Mouse (Mus musculus): ENCODE data around the gene C1qtnf9. TPM values are rescaled to one million over a fixed set of nuclear protein-coding genes. Genes with fewer than 3 reads are reported as not detected.

C1qtnf9 gene
- polyA plus RNA-seq, 1 experiment, result 16.8 TPM

GRCm38 (mm10) chr14:60761801-60762200 is 6.1 kb upstream of the C1qtnf9 start:
- Histone ChIP-seq H3K27ac (replicated peaks; ENCODE audit: low read depth, low read length) (peak overlapping the region; percentile 88; the same call in 1 of the 2 replicates), H3K4me3 (ENCODE audit: insufficient read depth, low read depth, low read length) (no peak overlapping the region), H3K4me1 (ENCODE audit: control insufficient read depth, insufficient read depth, insufficient read length, low read length) (peaks cover 33% of the 10 kb centered on the region)

DNA sequence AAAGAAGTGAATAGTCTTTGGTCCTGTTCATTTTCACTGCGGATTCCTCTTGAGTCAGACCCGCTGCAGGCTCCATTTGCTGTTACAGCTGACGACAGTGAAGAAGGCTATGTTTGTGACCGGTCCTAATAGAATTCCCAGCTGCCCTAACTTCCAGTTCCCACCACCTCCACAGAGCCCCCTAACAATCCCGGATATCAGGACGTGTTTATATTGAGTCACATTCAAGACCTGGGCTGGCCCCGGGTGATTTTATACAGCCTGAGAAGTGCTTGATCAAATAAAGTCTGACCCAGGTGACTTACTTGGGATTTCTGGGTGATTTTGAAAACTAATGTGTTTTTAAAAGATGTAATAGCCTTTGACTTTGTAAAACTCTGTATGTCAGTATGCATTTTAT is 5.2 kb upstream of the C1qtnf9 start:
- peak overlapping the region; percentile 88 for H3K27ac ChIP-seq (replicated peaks; ENCODE audit: low read depth, low read length)
- H3K4me3 ChIP-seq (ENCODE audit: insufficient read depth, low read depth, low read length), result no peak overlapping the region
- H3K4me1 ChIP-seq (ENCODE audit: control insufficient read depth, insufficient read depth, insufficient read length, low read length), result peaks cover 33% of the 10 kb centered on the region

DNA sequence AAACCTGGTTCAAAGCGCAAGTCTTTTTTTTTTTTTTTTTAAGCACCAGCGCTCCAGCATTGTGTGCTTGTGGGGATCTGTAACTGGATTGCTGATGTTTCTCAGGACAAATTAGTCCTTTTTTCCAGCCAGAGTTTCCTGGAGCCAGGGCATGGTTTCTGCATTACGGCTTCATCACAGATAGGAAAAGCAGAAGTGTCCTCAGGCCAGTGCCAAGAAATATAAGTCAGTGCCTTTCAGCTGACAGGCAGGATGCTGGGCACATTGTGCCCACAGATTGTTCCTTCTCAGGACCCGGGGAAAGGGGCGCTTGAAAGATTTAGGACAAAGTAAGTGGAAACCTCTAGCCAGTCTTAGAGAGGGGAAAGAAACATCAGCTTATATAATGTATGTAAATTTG is 4.2 kb upstream of the C1qtnf9 start:
- Histone ChIP-seq H3K4me3 (ENCODE audit: insufficient read depth, low read depth, low read length) (no peak overlapping the region), H3K27ac (replicated peaks; ENCODE audit: low read depth, low read length) (peak overlapping the region; percentile 98)

DNA sequence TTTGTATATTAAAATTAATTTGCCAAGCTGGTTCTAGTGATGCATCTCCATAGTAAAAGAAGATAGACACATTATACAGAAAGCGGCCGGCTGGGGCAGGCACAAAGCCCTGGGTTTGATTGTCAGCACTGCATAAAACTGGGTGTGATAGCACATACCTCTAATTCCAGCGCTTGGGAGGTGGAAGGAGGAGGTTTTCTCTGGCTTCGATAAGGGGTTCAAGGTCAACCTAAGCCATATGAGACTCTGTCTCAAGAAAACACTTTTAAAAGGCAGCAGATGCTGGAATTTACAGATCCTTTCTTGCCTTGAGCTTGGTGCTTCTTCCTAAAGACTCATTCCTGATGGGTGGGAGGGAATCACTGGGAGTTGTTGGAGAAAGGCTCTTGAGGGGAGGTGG is 3.4 kb upstream of the C1qtnf9 start:
- no peak overlapping the region for H3K4me3 ChIP-seq (ENCODE audit: insufficient read depth, low read depth, low read length)
- H3K4me1 ChIP-seq (ENCODE audit: control insufficient read depth, insufficient read depth, insufficient read length, low read length), result peaks cover 33% of the 10 kb centered on the region
- H3K27ac ChIP-seq (replicated peaks; ENCODE audit: low read depth, low read length), result peak overlapping the region; percentile 98

More for the DNA sequence above, 4.2 kb upstream of the C1qtnf9 start:
- peaks cover 33% of the 10 kb centered on the region for H3K4me1 ChIP-seq (ENCODE audit: control insufficient read depth, insufficient read depth, insufficient read length, low read length)

DNA sequence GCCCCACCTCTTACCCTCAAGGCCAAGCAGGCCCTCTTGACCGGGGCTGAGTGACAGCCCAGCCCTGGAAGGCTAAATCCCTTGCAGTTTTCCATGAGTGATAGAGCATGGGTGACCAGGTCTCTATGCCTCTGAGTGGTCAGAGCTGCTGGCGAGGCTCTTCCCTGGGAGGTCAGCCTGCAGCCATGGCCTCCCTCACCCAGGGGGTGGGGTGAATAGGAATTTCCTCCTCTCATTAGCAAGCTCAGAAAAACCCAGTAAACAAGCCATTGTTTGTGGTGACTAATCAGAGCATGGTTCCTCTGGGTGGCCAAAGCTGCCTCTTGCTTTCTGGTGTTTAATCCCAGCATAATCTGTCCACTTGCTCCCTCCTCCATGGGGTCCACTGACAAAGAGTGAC is 2.9 kb upstream of the C1qtnf9 start:
- Histone ChIP-seq H3K4me1 (ENCODE audit: control insufficient read depth, insufficient read depth, insufficient read length, low read length) (peaks cover 33% of the 10 kb centered on the region), H3K27ac (replicated peaks; ENCODE audit: low read depth, low read length) (peak overlapping the region; percentile 98), H3K4me3 (ENCODE audit: insufficient read depth, low read depth, low read length) (no peak overlapping the region; the same call in 1 of the 2 replicates)

DNA sequence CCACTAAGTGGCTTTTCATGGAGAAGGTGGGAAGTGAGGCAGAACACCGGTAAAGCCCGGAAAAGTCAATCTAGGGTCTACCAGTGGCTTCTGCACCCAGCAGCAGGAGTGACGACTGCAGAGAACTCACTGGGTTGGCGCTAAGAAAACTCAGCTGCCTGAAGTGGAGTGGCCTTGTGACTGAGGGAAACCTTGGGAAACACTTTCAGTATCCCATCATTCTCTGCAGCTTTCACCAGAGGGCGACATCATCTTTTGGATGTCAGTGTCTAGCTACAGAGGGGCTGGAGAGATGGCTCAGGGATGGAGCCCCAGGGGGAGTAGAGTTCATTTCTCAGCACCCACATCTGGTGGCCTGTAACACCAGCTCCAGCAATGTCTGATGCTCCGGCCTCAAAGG is 1.4 kb downstream of the C1qtnf9 start:
- H3K27ac ChIP-seq (replicated peaks; ENCODE audit: low read depth, low read length), result peak overlapping the region; percentile 95
- H3K4me3 ChIP-seq (ENCODE audit: insufficient read depth, low read depth, low read length), result peak overlapping the region; percentile 83

DNA sequence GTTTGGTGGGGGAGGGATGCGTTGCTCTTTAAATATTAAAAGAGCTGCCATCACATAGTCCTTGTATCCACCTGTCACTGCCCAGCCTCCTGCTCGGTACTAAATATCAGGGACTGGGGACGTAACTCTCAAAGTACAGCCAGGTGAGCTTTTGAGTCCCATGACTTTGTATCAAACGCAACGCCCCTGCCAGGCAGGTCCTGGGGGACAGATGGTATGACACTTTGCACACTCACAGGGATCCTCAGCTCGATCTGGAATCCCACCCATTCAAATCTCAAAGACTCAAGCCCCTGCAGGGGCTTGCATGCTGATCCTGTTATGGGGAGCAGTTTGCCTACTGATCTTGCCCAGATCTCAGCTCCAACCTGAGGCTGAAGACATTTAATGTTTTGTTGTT is 2.7 kb downstream of the C1qtnf9 start:
- peak overlapping the region; percentile 83 for H3K4me3 ChIP-seq (ENCODE audit: insufficient read depth, low read depth, low read length)
- H3K4me1 ChIP-seq (ENCODE audit: control insufficient read depth, insufficient read depth, insufficient read length, low read length), result peaks cover 12% of the 10 kb centered on the region
- no peak overlapping the region for H3K27ac ChIP-seq (replicated peaks; ENCODE audit: low read depth, low read length)

More for the DNA sequence above, 1.4 kb downstream of the C1qtnf9 start:
- peaks cover 21% of the 10 kb centered on the region for H3K4me1 ChIP-seq (ENCODE audit: control insufficient read depth, insufficient read depth, insufficient read length, low read length)

GRCm38 (mm10) chr14:60771057-60771456 is 3.1 kb downstream of the C1qtnf9 start:
- Histone ChIP-seq H3K4me3 (ENCODE audit: insufficient read depth, low read depth, low read length) (peak overlapping the region; percentile 43), H3K4me1 (ENCODE audit: control insufficient read depth, insufficient read depth, insufficient read length, low read length) (peaks cover 8% of the 10 kb centered on the region), H3K27ac (replicated peaks; ENCODE audit: low read depth, low read length) (no peak overlapping the region)

- no peak overlapping the region for H3K27ac ChIP-seq (replicated peaks; ENCODE audit: low read depth, low read length)
- no peaks in the 10 kb centered on the region for H3K4me1 ChIP-seq (ENCODE audit: control insufficient read depth, insufficient read depth, insufficient read length, low read length)
- H3K4me3 ChIP-seq (ENCODE audit: insufficient read depth, low read depth, low read length), result no peak overlapping the region
Observed at GRCm38 (mm10) chr14:60773476-60773875, 5.5 kb downstream of the C1qtnf9 start.

DNA sequence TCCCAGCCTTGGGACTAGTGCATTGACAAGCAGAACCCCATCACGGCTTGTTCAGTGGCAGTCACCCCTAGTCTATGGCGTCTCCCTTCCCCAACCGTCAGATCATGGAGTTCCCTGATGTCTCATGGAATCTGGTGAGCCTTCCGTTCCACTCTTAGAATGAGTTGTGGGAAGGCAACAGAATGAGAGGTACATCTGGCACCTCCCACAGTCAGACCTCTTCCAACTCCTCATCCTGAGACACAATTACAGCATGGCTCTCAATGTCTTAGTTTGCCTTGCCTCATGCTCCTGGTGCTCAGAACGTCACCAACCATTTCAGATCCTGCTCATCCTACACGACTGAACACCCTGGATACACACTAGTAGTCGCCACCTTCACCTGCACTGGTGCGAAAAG is 8.6 kb downstream of the C1qtnf9 start:
- no peaks in the 10 kb centered on the region for H3K4me1 ChIP-seq (ENCODE audit: control insufficient read depth, insufficient read depth, insufficient read length, low read length)

DNA sequence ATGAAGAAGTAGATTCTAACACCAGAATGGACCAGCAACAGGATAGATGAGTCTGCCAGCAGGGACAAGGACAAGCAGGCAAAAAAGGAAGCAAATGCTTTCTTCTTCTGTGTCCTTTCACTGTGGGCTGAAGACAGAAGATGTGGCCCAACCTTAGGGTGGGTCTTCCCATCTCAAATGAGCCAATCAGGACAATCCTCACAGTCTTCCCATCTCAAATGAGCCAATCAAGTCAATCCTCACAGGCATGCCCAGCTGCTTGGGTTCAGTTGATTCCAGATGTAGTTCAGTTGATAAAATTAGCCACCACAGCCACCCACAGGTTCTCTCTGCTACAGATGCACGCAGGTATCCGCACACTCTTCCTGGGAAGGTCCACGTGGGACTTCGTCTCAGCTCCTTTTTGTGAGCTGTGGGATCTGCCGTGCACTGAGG is 9.6 kb downstream of the C1qtnf9 start:
- Histone ChIP-seq H3K27ac (replicated peaks; ENCODE audit: low read depth, low read length) (no peak overlapping the region), H3K4me1 (ENCODE audit: control insufficient read depth, insufficient read depth, insufficient read length, low read length) (no peaks in the 10 kb centered on the region), H3K4me3 (ENCODE audit: insufficient read depth, low read depth, low read length) (no peak overlapping the region)

More for the DNA sequence above, 8.6 kb downstream of the C1qtnf9 start:
- Histone ChIP-seq H3K27ac (replicated peaks; ENCODE audit: low read depth, low read length) (no peak overlapping the region), H3K4me3 (ENCODE audit: insufficient read depth, low read depth, low read length) (no peak overlapping the region)

GRCm38 (mm10) chr14:60779198-60779597 is 11.3 kb downstream of the C1qtnf9 start:
- H3K27ac ChIP-seq (replicated peaks; ENCODE audit: low read depth, low read length), result no peak overlapping the region
- H3K4me3 ChIP-seq (ENCODE audit: insufficient read depth, low read depth, low read length), result no peak overlapping the region
- no peaks in the 10 kb centered on the region for H3K4me1 ChIP-seq (ENCODE audit: control insufficient read depth, insufficient read depth, insufficient read length, low read length)

- no peak overlapping the region for H3K27ac ChIP-seq (replicated peaks; ENCODE audit: low read depth, low read length)
- H3K4me1 ChIP-seq (ENCODE audit: control insufficient read depth, insufficient read depth, insufficient read length, low read length), result no peaks in the 10 kb centered on the region
- no peak overlapping the region for H3K4me3 ChIP-seq (ENCODE audit: insufficient read depth, low read depth, low read length)
Observed at GRCm38 (mm10) chr14:60782121-60782656, 14.3 kb downstream of the C1qtnf9 start.

- H3K4me3 ChIP-seq (ENCODE audit: insufficient read depth, low read depth, low read length), result no peak overlapping the region
- no peaks in the 10 kb centered on the region for H3K4me1 ChIP-seq (ENCODE audit: control insufficient read depth, insufficient read depth, insufficient read length, low read length)
- no peak overlapping the region for H3K27ac ChIP-seq (replicated peaks; ENCODE audit: low read depth, low read length)
Observed at GRCm38 (mm10) chr14:60783196-60783595, 15.3 kb downstream of the C1qtnf9 start.

- H3K4me1 ChIP-seq (ENCODE audit: control insufficient read depth, insufficient read depth, insufficient read length, low read length), result no peaks in the 10 kb centered on the region
- H3K4me3 ChIP-seq (ENCODE audit: insufficient read depth, low read depth, low read length), result peak within 1 kb of the TSS; percentile 83
- no peak within 1 kb of the TSS for H3K27ac ChIP-seq (replicated peaks; ENCODE audit: low read depth, low read length)
Observed at GRCm38 (mm10) chr14:60784427-60785315, 16.7 kb downstream of the C1qtnf9 start, which contains the start of gene Mipep. Gene Mipep, plus strand, starts transcription at chr14:60784573.

- H3K27ac ChIP-seq (replicated peaks; ENCODE audit: low read depth, low read length), result no peak overlapping the region
Observed at GRCm38 (mm10) chr14:60790103-60790502, 22.2 kb downstream of the C1qtnf9 start.

More at GRCm38 (mm10) chr14:60790103-60790502, 22.2 kb downstream of the C1qtnf9 start:
- Histone ChIP-seq H3K4me3 (ENCODE audit: insufficient read depth, low read depth, low read length) (no peak overlapping the region), H3K4me1 (ENCODE audit: control insufficient read depth, insufficient read depth, insufficient read length, low read length) (no peaks in the 10 kb centered on the region)
